Mouse (Mus musculus) c-Kit-negative CD71-positive TER-119-positive erythroid progenitor cells, embryonic 14.5 days (primary cell): Measurements from ENCODE around the gene Adgrl3.

Source experiments
- DNase-seq: peaks from one replicate; pipeline ENCODE4 v3.0.0-alpha.2; 2013; ENCODE audit warnings: low read depth, low spot score

Adgrl3 gene

DNA sequence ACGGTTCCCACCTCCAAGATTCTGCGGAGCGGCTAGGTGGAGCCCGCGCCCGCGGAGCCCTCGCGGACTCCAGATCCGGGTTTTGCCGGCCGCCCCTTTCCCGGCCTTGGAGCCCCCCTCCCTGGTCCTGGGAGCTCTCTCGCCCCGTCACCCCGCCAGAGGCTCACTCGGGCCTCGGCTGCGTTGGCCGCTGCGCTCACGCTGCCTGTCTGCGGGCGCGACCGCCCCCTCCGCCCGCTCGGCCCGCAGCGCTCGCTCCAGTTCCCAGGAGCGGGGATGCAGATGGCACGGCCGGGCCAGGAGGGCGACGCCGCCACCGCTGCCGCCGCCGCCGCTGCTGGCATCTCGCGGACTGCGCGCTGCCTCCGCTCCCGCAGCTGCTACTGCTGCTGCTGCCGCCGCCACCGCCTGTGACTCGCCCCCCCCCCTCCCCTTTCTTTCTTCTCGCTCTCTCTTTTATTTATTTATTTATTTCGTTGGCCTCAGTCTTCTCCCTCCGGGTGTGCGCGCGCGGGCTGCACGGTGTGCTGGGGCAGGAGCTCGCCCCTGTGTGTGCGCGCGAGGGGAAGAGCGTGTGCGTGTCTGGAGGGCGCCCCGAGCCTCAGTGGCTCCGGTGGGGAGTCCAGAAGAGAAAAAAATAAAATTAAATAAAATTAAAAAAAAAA is at the start of gene Adgrl3:
TSS of gene Adgrl3 (plus strand) at position 549 of the 665 bp plus-strand sequence.
- no peak for DNase-seq

DNA sequence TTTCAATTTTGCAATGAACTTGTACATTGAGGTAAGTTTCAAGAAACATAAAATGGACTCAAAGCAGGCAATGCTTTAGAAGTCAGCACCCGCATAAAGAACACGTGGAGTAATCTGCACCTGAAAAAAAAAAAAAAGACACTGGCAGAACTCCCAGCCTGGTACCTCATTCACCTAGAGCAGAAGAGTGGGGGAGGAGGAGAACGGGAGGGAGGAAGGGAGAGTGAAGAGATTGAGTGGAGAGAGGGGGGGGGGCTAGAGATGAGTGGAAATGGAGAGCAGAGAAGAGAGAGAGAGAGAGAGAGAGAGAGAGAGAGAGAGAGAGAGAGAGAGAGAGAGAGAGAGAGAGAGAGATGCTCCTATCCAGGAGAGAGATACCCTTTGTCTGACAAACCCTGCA is 772 bp upstream of the Adgrl3 start:
- DNase-seq = no peak

DNA sequence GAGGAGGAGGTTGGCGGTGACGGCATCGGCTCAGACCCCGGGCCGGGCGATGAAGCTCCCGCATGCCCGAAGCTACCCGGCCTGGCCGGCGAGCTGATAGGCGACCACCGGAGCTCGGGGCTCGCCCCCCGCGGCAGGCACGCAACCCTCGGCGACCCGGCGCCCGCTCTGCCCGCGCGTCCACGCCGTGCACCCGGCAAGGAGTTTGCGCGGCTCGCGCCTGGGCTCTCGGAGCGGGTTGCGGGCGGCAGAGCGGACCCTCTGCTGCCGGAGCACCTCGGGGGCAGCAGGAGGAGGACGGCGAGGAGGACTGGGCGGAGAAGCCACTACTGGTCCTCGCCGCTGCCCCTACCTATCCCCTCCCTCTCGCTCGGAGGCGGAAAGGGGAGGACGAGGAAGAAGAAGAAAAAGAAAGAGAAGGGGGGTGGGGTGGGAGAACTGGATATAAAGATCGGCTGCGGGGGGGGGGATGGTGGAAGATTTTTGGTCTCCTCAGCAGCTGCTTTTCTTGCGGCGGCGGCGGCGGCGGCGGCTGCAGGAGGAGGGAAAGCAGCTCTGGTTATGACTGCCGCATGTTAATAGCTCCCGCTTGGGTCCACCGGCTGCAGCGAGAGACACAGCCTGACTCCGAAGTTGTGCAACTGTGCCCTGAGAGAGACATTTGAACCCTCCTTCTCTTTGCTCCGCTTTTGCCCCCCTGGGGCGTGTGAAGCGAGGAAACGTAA is 505 bp downstream of the Adgrl3 start:
- DNase-seq = no peak

DNA sequence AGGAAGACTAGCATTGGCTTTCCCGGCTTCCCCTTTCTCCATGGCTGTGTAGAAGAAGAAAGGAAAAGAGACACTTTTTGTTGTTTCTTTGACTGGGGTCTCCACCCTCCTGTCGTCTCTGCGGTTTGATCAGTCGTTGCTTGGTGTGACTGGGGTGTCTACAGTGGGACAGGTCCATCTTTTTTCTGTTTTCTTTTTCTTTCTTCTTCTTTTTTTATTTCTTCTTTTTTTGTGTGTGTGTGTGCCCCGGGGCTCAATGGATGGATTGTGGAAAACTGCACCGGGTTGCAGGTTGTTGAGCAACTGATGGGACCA is 1.0 kb downstream of the Adgrl3 start:
- no peak for DNase-seq

DNA sequence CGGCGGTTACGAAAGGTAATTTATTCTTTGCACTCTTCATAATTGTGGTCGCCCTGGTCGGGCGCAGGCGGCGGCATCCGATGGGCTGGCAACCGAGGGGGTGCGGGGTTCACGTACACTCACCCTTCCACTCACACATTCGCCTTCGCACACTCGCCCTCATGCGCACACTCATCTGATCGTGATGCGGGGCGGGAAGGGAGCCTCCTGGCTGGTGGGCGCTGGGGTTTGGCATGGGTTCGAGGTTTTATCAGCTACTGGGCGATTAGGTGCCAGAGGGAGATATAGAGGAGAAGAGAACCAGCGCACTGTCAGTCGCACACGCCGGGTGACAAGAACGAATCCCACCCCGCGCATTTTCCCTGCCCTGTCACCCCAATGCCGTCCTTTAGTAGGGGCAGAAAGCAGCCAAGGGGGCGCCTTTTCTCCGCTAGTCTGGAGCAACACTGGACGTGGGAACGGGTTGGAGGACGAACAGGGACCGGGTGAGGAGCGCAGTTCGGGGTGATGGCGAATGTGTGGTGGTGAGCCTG is 1.5 kb downstream of the Adgrl3 start:
- DNase-seq = no peak

DNA sequence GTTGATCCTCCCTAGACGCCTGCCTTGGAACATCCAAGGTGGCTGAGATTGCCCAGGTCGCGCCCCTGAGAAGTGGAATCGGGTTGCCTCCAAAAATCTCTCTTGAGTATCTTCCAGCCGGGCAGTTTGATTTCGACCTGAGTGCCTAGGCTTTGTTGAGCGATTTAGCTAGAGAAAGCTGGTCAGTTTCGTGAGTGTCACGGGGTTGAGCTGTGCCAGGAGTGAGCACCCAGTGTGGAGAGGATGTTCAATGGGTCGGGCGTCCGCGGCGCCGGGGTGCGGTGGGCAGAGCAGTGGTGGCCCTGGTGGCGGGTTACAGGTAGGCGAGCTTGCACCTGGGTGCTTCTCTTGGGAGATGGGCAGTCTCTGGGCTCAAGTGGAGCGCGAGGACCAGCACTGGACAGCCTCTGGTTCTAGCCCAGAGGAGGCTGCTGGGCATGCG is 1.9 kb downstream of the Adgrl3 start:
- no peak for DNase-seq

DNA sequence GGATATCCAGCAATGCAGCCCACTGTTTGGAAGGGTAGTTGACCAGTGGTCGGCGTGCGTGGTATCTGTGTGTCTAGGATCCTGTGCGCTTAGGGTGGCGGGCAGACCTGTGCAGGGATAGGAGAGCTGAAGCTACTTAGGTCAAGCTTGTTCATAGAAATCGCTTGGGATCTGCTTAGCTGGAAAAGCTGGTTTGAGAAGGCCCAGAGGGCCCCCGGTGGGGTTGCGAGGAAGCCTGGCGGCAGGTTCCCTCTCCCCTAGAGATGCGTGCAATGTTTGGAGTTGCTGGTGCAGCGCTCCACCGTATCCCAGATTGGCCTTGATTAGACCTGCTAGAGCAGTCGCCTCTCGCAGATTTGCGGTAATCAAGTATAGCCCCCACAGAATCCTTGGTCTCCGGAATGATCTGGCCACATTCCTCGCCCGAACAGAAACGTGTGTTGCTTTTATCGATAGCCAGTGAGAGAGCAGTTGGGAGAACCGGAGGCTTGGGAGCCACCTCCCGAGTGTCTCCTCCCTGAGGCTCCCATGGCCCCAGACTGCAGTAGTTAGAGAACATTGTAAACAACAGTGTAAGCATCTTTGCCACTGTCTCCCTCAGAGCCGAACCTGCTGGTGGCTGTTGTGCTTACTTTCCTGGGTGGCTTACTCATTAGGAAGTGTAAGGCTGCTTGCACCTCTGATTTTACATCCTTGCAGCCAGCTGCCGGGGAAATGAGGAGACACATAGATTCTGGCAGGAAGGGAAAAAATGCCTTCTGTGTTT is 2.6 kb downstream of the Adgrl3 start:
- DNase-seq = no peak

DNA sequence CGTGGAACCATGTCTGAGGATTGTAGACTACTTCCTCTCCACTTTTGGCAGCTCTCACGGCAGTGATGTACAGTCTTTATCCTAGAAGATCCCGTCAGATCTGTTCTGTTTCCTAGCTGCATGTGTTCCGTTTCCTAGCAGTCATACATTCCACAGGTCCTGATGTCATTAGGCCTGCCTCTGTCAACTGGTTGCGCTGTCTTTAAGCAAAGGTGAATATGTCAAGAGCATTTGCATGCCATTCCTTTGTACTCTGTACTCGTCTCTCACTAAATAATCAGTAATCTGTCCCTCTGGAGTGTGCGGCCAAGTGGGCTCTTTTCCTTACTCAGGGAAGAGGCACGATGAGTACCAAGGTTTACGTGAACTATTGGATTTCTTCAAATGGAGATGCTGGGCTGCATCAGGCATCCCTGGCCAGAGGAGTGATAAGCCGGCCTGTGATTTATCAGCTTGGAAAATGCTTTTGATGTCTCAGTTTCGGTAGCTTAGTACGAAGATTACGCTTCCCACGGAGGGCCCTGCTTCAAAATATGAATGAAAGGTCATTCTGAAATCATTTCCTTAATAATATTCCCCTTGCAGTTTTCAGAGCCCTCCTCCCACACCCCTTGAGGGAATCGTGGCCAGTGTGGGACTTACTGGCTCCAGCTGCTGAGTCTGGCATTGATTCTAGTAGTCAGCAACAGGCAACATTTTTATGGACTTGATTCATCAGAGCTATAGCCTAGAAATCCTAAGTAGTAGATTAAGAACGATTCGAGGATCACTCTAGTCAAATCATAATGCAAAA is 4.2 kb downstream of the Adgrl3 start:
- no peak for DNase-seq

DNA sequence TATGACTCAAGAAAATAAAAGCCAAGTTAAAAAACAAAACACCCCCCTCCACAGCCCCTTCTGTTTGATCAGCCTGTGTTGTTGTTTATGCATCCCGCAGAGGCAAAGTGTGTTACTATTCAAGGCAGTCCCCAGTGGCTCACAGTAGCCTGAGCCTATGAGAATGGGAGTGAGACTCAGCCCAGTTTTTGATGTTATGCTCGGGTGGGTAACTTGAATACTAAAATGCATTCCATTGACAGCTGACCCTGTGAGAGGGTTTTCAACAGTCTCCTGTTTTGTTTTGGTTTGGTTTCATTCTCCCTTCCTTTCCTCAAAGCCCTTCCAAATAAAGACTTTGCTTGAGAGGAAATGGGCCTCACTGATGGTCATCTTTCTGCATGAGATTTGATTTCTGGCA is 8.9 kb downstream of the Adgrl3 start:
- no peak for DNase-seq

DNA sequence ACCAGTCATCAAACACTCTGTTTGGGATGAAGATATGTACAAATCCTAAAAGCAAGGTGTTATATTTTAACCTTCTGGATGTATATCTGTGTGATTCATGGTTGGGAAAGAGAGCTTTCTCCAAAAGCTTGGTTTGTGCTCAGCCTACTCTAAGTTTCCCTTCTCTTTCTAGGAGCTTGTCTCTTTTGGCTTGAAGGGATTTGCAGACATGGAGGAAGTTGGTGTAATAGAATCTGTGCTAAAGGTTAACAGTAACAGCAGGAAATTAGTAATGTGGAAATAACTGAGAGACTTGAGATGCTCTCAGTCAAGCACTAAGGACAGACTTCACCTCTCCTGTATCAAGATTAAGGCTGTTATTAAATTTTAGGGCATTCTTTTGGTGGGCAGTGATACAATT is 17.2 kb downstream of the Adgrl3 start:
- DNase-seq = no peak

DNA sequence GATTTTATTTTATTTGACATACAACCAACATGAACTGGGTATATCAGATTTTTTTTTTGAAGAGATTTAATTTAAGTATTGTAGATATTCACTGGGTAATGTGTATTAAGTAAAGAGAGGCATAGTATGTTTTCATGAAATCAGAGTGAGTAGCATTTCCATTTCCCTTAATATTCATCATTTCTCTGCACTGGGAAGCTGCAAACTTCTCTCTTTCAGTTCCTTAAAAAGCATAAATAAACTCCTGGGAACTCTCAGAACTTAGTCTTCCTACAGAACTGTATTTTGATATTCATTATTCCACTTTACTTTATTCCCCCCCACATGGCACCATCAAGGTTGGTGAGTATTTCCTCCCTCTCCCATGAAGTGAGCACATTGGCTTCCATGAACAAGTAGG is 23.9 kb downstream of the Adgrl3 start:
- DNase-seq = no peak

DNA sequence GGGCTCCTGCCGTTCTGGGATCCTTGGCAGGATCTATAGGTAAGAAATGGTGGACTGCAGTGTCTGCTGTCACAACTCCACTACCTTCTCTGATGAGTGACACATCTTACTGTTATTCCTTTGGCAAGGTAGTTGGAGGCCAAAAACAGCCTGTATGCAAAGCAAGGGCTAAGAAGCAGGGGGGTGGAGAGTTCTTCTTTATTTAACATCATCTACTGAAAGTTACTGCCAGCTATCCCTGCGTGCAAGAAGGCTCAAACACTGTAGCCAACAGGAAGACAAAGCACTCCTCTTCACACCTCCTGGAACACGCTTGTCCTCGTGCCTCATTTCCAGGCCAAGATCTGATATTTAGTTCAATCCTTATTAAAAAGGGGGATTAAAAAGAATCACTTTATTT is 26.2 kb downstream of the Adgrl3 start:
- no peak for DNase-seq

DNA sequence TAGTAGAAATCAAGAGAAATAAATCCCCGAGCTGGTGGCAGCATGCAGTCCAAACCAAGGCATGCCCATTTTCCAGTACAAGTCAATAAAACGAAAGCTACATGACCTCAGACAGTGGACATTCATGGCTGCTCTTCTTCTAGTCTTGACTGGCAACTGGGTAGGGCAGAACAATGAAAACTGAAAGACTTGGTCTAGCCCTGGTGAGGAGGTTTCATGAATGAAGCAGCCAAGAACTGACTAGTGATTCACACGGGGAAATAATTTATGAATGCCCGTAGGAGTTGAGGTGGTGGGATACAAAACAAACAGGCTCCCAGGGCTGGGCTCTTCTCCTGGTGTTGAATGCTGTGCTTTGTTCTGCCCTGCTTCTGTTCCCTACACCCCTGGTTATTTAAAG is 34.7 kb downstream of the Adgrl3 start:
- DNase-seq = no peak

DNA sequence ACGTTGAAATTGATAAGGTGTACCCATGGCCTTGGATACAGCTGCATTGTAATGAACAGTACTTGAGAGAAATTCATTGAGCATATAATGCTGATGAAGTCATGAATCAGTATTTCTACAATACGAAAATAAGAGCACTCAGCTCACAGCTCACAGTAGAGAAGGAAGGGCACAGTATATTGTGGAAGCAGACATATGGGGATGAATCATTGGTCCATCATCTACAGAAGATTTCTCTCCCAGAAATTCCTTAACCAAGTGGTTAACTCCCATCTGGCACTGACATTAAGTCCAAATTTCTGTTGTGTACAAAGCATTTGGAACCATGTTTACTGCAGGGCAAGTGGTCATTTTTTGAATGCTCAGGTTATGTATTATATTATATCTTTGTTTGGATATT is 35.3 kb downstream of the Adgrl3 start:
- no peak for DNase-seq

DNA sequence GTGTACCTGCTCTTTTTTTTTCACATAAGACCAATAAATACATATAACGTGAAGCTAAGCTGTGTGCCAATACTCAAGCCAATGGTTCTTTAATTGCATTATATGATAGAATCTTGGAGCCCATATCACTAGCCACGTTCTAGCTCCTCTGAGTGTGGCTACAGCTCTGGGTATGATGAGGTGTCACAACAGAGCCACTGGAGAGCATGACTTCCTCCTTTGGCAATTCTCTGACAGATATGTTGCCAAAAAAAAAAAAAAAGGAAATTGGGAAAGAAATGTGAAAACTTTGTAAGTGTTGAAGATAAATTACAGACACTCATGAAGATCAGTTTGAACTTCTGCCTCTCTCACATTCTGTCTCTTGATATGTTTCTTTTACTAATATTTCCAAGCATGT is 38.2 kb downstream of the Adgrl3 start:
- no peak for DNase-seq

DNA sequence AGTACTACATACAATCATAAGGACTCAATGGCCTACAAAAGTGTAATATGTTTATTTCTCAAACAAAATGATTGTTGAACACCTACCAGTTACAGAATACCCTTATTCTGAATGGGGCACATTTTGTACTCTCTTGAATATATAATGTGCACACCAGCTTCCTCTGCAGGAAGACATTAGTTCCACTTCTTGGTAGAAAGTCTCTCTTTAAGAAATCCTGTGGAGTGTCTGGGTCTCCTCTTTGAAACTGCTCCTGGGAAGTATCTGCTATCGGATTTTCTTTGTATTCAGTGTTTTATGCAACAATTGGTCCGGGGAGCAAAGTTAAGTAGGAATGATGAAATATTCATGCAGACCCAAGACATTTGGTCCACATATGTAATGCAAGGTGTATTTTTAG is 41.0 kb downstream of the Adgrl3 start:
- DNase-seq = no peak

DNA sequence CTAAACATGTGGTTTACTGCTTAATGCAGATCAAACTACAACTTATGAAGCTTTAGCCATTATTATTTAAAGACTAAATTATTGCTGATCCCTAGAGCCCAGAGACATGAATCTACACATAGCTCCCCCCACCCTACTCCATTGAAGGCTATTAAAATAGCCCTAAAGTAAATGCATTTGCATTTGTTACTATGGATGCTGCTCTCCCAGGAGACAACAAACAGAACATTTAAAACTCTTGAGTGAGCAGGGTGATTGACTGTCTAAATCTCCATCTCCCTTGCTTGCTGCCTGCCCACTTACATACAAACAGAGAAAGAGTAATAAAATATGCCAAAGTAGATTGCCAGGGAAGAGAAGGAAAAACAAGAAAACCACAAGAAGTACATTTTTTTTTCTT is 41.4 kb downstream of the Adgrl3 start:
- DNase-seq = no peak

DNA sequence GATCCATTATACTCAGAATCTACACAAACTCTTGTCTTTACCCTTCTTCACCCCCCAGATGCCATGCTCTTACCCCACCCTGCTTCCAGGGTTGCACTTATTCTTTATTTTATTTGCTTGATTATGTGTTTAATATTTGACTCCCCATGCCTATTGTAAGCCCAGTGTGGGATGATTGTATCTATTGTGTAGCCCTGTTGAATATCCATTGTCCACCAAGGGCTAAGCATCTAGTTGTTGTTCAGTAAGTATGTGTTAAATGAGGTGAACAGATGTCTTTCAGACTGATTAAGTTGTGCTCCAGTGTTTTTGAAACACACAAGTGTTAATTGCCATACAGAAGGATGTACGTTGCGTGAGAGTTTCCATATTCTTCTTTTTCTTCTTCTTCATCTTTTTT is 44.1 kb downstream of the Adgrl3 start:
- DNase-seq = no peak

DNA sequence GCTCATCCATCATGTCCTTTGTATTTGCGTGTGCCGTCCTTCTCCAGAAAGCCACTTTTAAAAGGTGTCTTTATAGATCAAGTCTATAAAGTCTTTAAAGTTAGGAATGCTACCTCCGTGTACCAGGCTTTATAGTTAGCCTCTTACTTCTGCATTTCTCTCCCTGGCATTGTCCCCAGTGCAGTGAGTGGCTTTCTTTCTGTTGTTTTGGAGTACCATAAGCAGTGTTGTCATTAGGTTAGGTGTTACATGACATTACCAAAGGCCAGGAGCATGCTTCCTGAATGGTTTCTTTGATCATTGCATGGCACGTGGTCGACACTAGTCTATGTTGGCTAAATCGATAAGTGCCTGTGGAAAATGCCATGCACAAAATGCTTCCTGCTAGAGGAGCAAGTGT is 48.2 kb downstream of the Adgrl3 start:
- DNase-seq = no peak

DNA sequence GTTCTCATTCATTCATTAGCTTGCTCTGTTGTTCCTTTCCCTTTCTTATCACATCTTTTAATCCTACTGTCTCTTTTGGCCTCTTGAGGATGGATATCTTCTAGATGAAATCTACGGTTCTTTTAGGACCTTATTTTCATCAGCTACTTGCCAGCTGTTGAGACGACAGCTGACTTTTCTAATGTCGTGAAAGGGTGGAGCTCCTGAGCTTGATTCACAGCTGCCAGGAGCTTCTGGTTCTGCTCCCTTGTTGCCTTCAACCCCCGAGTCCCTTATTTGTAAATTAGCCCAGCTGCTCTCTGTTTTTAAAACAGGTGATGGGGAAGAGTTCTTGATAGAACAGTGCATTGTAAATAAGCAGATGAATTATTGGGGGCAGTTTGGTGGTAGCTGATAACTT is 48.9 kb downstream of the Adgrl3 start:
- no peak for DNase-seq

DNA sequence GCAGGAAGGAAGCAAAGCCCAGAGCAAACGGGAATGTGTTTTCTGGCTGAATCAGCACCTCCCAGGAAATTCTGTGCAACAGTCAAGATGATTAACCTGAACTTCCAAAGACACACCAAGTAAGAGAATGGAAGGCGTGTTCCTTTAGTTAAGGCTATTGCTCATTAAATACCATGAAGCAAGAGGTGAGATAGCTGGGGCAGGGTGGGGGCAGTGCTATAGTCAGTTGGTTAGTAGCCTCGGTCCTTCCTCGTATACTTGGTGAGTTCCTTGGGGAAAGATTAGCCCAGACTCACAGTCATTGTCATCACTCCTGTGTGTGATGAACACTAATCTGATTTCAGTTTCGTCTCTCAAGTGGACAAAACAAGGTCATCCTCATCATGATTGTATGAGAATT is 53.0 kb downstream of the Adgrl3 start:
- DNase-seq = no peak

DNA sequence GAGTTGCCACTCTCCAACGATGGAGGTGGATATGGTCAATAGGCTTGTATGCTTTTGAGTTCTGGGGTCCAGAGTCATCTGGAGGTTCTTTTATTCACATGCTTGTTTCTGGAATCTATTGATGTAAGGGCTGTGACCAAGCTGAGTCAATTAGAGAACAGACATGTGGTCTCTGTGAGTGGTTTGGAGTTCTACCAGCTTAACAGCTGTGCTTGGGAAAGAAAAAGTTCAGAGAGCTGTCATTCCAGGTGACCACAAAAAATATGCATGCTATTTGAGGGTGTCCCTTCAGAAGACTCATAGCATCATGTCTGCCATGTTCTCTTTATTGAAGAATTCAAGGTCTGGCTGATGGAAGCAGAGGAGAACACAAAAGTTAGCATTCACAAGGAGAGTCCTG is 53.9 kb downstream of the Adgrl3 start:
- no peak for DNase-seq
